Mouse (Mus musculus): ENCODE measurements around the gene Ablim1. TPM values are rescaled to one million over a fixed set of nuclear protein-coding genes. Genes with fewer than 3 reads are reported as not detected.

The Ablim1 gene
- polyA plus RNA-seq, 1 experiment from 2014 or later = 29.2 TPM

DNA sequence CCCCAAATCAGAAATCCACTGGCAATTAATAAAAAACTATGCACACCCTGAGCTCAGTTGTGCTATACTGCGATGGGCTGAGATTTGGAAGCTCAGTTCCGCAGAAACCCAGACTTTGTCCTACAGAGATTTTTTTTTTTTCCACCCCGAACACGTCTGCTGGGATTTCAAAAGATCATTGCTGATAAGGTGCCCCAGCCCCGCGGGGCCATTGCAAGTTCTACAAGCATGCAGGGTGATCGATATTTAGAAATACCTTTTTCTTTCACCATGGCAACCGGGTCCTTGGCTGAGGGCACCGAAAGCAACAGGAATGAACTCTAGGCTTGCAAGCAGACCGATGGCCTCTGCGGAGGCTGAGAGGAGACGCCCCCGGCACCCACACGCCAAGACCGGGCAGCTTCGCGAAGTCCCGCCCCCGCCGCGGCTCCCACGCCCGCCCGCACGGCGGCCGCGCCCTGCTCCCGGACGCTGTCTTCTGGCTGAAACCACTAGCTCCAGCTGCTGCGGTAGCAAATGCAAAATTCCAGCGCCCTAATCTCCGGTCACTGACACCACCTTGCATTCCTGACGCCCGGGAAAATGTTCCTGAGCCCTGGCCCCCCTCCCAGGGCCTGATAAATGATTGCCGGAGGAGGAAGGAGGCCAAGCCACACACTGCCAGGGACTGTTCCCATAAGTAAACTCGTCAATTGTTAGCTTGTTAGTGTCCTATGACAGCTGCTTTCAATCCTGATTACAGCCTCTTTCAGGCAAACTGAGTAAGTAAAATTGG lies 117.5 kb downstream of the Ablim1 start:
- peak; percentile 85 for ATAC-seq
- no peaks in the 10 kb centered on the region for H3K36me3 ChIP-seq (ENCODE audit: control insufficient read depth, insufficient read depth, low read length)
- H3K4me1 ChIP-seq (ENCODE audit: control insufficient read depth, insufficient read depth, low read length) = peaks cover 34% of the 10 kb centered on the region
- no peaks in the 10 kb centered on the region for H3K27me3 ChIP-seq (replicated peaks; ENCODE audit: control insufficient read depth, insufficient read depth, low read length)
- H3K4me3 ChIP-seq (ENCODE audit: low read length) = peak overlapping the region; percentile 55
- peak overlapping the region; percentile 60 for H3K9ac ChIP-seq (ENCODE audit: low read depth, low read length)
- WGBS = under 1% methylated on average over 37 of the region's 37 CpGs
- peak overlapping the region; percentile 90 for H3K4me2 ChIP-seq (ENCODE audit: low read depth, low read length)
- no peaks in the 10 kb centered on the region for H3K9me3 ChIP-seq (ENCODE audit: control insufficient read depth, low read length)
- H3K27ac ChIP-seq (ENCODE audit: low read length) = peak overlapping the region; percentile 62

- no peaks in the 10 kb centered on the region for H3K9me3 ChIP-seq (ENCODE audit: control insufficient read depth, low read length)
- 38% methylated on average over 8 of the region's 8 CpGs for WGBS
- no peak overlapping the region for H3K27ac ChIP-seq (ENCODE audit: low read length)
- H3K4me1 ChIP-seq (ENCODE audit: control insufficient read depth, insufficient read depth, low read length) = peaks cover 33% of the 10 kb centered on the region
- peak overlapping the region; percentile 55 for H3K4me3 ChIP-seq (ENCODE audit: low read length)
- no peak; the same call in 1 of the 2 replicates for ATAC-seq
- H3K9ac ChIP-seq (ENCODE audit: low read depth, low read length) = 0 out of 2 replicates have a peak overlapping the region, but pooled peaks have one; percentile 60
- H3K4me2 ChIP-seq (ENCODE audit: low read depth, low read length) = peak overlapping the region; percentile 90
- H3K36me3 ChIP-seq (ENCODE audit: control insufficient read depth, insufficient read depth, low read length) = no peaks in the 10 kb centered on the region
- no peaks in the 10 kb centered on the region for H3K27me3 ChIP-seq (replicated peaks; ENCODE audit: control insufficient read depth, insufficient read depth, low read length)
Measured at GRCm38 (mm10) chr19:57196616-57197015, 118.1 kb downstream of the Ablim1 start.

GRCm38 (mm10) chr19:57195169-57195930 lies 119.4 kb downstream of the Ablim1 start:
- Histone ChIP-seq H3K36me3 (ENCODE audit: control insufficient read depth, insufficient read depth, low read length) (no peaks in the 10 kb centered on the region), H3K9ac (ENCODE audit: low read depth, low read length) (no peak overlapping the region), H3K27me3 (replicated peaks; ENCODE audit: control insufficient read depth, insufficient read depth, low read length) (no peaks in the 10 kb centered on the region), H3K4me3 (ENCODE audit: low read length) (no peak overlapping the region), H3K27ac (ENCODE audit: low read length) (no peak overlapping the region), H3K4me1 (ENCODE audit: control insufficient read depth, insufficient read depth, low read length) (peaks cover 21% of the 10 kb centered on the region), H3K9me3 (ENCODE audit: control insufficient read depth, low read length) (no peaks in the 10 kb centered on the region), H3K4me2 (ENCODE audit: low read depth, low read length) (no peak overlapping the region)
- 91% methylated on average over 11 of the region's 11 CpGs for WGBS
- no peak for ATAC-seq

DNA sequence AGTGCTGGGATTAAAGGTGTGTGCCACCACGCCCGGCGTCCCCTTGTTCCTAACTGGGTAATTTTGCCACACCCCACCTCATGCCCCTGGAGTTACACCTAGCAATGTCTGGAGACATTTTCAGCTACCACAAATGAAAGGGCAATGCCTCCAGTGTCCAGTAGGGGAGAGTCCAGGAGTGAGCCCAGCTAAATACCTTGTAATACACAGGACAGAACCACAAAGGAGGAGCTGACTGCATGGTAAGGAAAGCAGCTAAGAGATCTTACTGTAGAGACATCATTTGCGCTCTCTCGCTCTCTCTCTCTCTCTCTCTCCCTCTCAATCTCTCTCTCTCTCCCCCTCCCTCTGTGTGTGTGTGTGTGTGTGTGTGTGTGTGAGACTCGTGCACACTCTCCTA lies 120.8 kb downstream of the Ablim1 start:
- H3K9me3 ChIP-seq (ENCODE audit: control insufficient read depth, low read length) = no peaks in the 10 kb centered on the region
- no peak for ATAC-seq
- 79% methylated on average over 6 of the region's 6 CpGs for WGBS

GRCm38 (mm10) chr19:57193382-57193781 lies 121.3 kb downstream of the Ablim1 start:
- Histone ChIP-seq H3K27me3 (replicated peaks; ENCODE audit: control insufficient read depth, insufficient read depth, low read length) (no peaks in the 10 kb centered on the region), H3K4me3 (ENCODE audit: low read length) (no peak overlapping the region), H3K4me2 (ENCODE audit: low read depth, low read length) (no peak overlapping the region), H3K36me3 (ENCODE audit: control insufficient read depth, insufficient read depth, low read length) (no peaks in the 10 kb centered on the region), H3K27ac (ENCODE audit: low read length) (no peak overlapping the region), H3K9me3 (ENCODE audit: control insufficient read depth, low read length) (no peaks in the 10 kb centered on the region), H3K4me1 (ENCODE audit: control insufficient read depth, insufficient read depth, low read length) (peaks cover 10% of the 10 kb centered on the region), H3K9ac (ENCODE audit: low read depth, low read length) (no peak overlapping the region)
- WGBS = 85% methylated on average over 12 of the region's 12 CpGs
- ATAC-seq = no peak

More for the DNA sequence above, 120.8 kb downstream of the Ablim1 start:
- H3K4me3 ChIP-seq (ENCODE audit: low read length) = no peak overlapping the region
- H3K27ac ChIP-seq (ENCODE audit: low read length) = no peak overlapping the region
- no peak overlapping the region for H3K4me2 ChIP-seq (ENCODE audit: low read depth, low read length)
- no peaks in the 10 kb centered on the region for H3K27me3 ChIP-seq (replicated peaks; ENCODE audit: control insufficient read depth, insufficient read depth, low read length)
- H3K36me3 ChIP-seq (ENCODE audit: control insufficient read depth, insufficient read depth, low read length) = no peaks in the 10 kb centered on the region
- no peak overlapping the region for H3K9ac ChIP-seq (ENCODE audit: low read depth, low read length)
- H3K4me1 ChIP-seq (ENCODE audit: control insufficient read depth, insufficient read depth, low read length) = peaks cover 13% of the 10 kb centered on the region

DNA sequence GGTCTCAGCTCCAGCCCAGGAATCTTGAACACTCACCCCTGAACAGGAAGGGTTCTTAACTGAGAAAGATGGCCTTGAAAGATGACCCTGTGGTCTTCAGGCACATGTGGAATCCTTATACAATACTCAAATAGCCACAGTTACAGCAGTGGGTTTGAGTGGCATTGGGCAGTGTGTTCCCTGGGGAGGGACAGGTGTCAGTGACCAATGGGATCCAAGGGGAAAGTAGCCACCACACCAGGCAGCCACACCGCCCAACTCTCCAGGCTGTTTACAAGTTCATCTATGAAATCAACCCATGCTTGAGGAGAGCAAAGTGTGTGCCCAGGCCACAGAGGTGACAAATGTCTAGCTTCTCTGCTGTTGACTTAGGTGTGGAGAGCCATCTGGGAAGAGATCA lies 123.6 kb downstream of the Ablim1 start:
- WGBS = 93% methylated on average over 1 of the region's 1 CpGs
- H3K9ac ChIP-seq (ENCODE audit: low read depth, low read length) = no peak overlapping the region
- no peaks in the 10 kb centered on the region for H3K9me3 ChIP-seq (ENCODE audit: control insufficient read depth, low read length)
- H3K27ac ChIP-seq (ENCODE audit: low read length) = no peak overlapping the region
- H3K36me3 ChIP-seq (ENCODE audit: control insufficient read depth, insufficient read depth, low read length) = no peaks in the 10 kb centered on the region
- H3K4me3 ChIP-seq (ENCODE audit: low read length) = no peak overlapping the region
- H3K27me3 ChIP-seq (replicated peaks; ENCODE audit: control insufficient read depth, insufficient read depth, low read length) = no peaks in the 10 kb centered on the region
- H3K4me2 ChIP-seq (ENCODE audit: low read depth, low read length) = no peak overlapping the region
- H3K4me1 ChIP-seq (ENCODE audit: control insufficient read depth, insufficient read depth, low read length) = no peaks in the 10 kb centered on the region
- no peak for ATAC-seq

DNA sequence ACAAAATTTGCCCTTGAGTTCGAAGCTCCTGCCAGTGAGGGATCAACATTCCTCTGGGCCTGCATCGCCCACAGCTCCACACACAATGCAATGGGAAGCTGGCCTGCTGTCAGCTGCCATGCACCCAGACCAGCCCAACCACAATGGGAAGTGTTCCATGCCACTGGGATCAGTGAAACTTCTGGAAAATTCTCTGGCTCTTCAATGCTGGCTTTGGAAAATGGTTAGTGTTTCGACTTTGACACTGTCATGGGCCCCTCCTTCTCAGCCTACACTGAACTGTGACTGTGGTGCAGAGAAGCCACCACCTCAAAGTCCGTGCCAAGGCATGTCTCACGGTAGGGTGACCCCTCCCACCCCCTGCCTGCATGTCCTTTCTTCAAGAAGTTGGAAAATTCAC lies 125.3 kb downstream of the Ablim1 start:
- H3K4me2 ChIP-seq (ENCODE audit: low read depth, low read length) = no peak overlapping the region
- H3K27ac ChIP-seq (ENCODE audit: low read length) = no peak overlapping the region
- H3K4me1 ChIP-seq (ENCODE audit: control insufficient read depth, insufficient read depth, low read length) = no peaks in the 10 kb centered on the region
- no peaks in the 10 kb centered on the region for H3K36me3 ChIP-seq (ENCODE audit: control insufficient read depth, insufficient read depth, low read length)
- WGBS = 74% methylated on average over 5 of the region's 5 CpGs
- no peak overlapping the region for H3K4me3 ChIP-seq (ENCODE audit: low read length)
- no peak for ATAC-seq
- no peaks in the 10 kb centered on the region for H3K27me3 ChIP-seq (replicated peaks; ENCODE audit: control insufficient read depth, insufficient read depth, low read length)
- H3K9ac ChIP-seq (ENCODE audit: low read depth, low read length) = no peak overlapping the region
- no peaks in the 10 kb centered on the region for H3K9me3 ChIP-seq (ENCODE audit: control insufficient read depth, low read length)

DNA sequence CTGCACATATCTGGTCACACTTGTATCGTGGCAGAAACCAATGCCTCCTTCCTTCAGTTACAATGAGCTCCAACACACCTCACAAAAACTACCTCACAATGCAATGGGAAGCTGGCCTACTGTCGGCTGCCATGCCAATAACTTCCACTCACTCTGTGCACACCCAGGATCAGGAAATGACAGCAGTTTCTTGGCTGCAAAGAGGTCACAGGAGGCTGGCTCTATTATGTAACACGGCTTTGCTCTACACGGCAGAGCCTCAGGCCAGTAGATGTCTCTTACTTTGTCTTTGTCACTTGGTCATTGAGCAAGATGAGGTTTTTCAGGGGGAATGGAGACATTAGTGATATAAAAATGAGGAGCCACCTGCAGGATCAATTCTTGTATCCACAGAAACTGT lies 126.2 kb downstream of the Ablim1 start:
- H3K4me1 ChIP-seq (ENCODE audit: control insufficient read depth, insufficient read depth, low read length) = no peaks in the 10 kb centered on the region
- H3K27ac ChIP-seq (ENCODE audit: low read length) = no peak overlapping the region
- ATAC-seq = no peak
- no peak overlapping the region for H3K4me2 ChIP-seq (ENCODE audit: low read depth, low read length)
- no peaks in the 10 kb centered on the region for H3K27me3 ChIP-seq (replicated peaks; ENCODE audit: control insufficient read depth, insufficient read depth, low read length)
- no peak overlapping the region for H3K4me3 ChIP-seq (ENCODE audit: low read length)
- WGBS = 82% methylated on average over 4 of the region's 4 CpGs
- no peaks in the 10 kb centered on the region for H3K9me3 ChIP-seq (ENCODE audit: control insufficient read depth, low read length)
- no peak overlapping the region for H3K9ac ChIP-seq (ENCODE audit: low read depth, low read length)
- no peaks in the 10 kb centered on the region for H3K36me3 ChIP-seq (ENCODE audit: control insufficient read depth, insufficient read depth, low read length)

GRCm38 (mm10) chr19:57185021-57185420 lies 129.7 kb downstream of the Ablim1 start:
- no peak overlapping the region for H3K27ac ChIP-seq (ENCODE audit: low read length)

More at GRCm38 (mm10) chr19:57185021-57185420, 129.7 kb downstream of the Ablim1 start:
- no peaks in the 10 kb centered on the region for H3K36me3 ChIP-seq (ENCODE audit: control insufficient read depth, insufficient read depth, low read length)
- no peak overlapping the region for H3K4me2 ChIP-seq (ENCODE audit: low read depth, low read length)
- no peak for ATAC-seq
- H3K9me3 ChIP-seq (ENCODE audit: control insufficient read depth, low read length) = no peaks in the 10 kb centered on the region
- 74% methylated on average over 3 of the region's 3 CpGs for WGBS
- no peak overlapping the region for H3K4me3 ChIP-seq (ENCODE audit: low read length)
- no peaks in the 10 kb centered on the region for H3K27me3 ChIP-seq (replicated peaks; ENCODE audit: control insufficient read depth, insufficient read depth, low read length)
- H3K4me1 ChIP-seq (ENCODE audit: control insufficient read depth, insufficient read depth, low read length) = peaks cover 19% of the 10 kb centered on the region
- no peak overlapping the region for H3K9ac ChIP-seq (ENCODE audit: low read depth, low read length)

All from intestine, embryonic 16.5 days (tissue).